Mouse (Mus musculus): ENCODE data around the gene Ndufaf1. TPM values are rescaled to one million over a fixed set of nuclear protein-coding genes. Genes with fewer than 3 reads are reported as not detected.
"Not testable (repeated sequence)": the region's sequence is repeated elsewhere in the genome, so short reads cannot be mapped to it uniquely, and the experiment has no call there.

Gene Ndufaf1
- polyA plus RNA-seq (2015; fragmentation: Nextera tagmentation; extraction: Ambion mirVana): 46.7 and 49.1 TPM in 2 replicates

- peak; percentile 77 for DNase-seq (ENCODE audit: low spot score)
Observed at GRCm38 (mm10) chr2:119662220-119663182, at the start of gene Ndufaf1. Ndufaf1 (minus strand) TSS chr2:119662827.

- no peak for DNase-seq (ENCODE audit: low spot score)
Observed at GRCm38 (mm10) chr2:119710011-119710410, 47.4 kb upstream of the Ndufaf1 start.

GRCm38 (mm10) chr2:119707676-119708075 lies 45.0 kb upstream of the Ndufaf1 start:
- DNase-seq (ENCODE audit: low spot score): no peak

GRCm38 (mm10) chr2:119703171-119703570 lies 40.5 kb upstream of the Ndufaf1 start:
- DNase-seq (ENCODE audit: low spot score): no peak

GRCm38 (mm10) chr2:119699962-119700361 lies 37.3 kb upstream of the Ndufaf1 start:
- no peak for DNase-seq (ENCODE audit: low spot score)

GRCm38 (mm10) chr2:119698472-119698871 lies 35.8 kb upstream of the Ndufaf1 start:
- DNase-seq (ENCODE audit: low spot score): no peak

GRCm38 (mm10) chr2:119696111-119696510 lies 33.5 kb upstream of the Ndufaf1 start:
- DNase-seq (ENCODE audit: low spot score): no peak

GRCm38 (mm10) chr2:119694826-119695225 lies 32.2 kb upstream of the Ndufaf1 start:
- no peak for DNase-seq (ENCODE audit: low spot score)

GRCm38 (mm10) chr2:119692003-119692701 lies 29.5 kb upstream of the Ndufaf1 start:
- DNase-seq (ENCODE audit: low spot score): peak; percentile 7

GRCm38 (mm10) chr2:119683706-119684105 lies 21.1 kb upstream of the Ndufaf1 start:
- DNase-seq (ENCODE audit: low spot score): no peak

- DNase-seq (ENCODE audit: low spot score): peak; percentile 22
Observed at GRCm38 (mm10) chr2:119675831-119676230, 13.2 kb upstream of the Ndufaf1 start.

- DNase-seq (ENCODE audit: low spot score): peak; percentile 36
Observed at GRCm38 (mm10) chr2:119675215-119675784, 12.7 kb upstream of the Ndufaf1 start.

- DNase-seq (ENCODE audit: low spot score): peak; percentile 91
Observed at GRCm38 (mm10) chr2:119674525-119675214, 12.0 kb upstream of the Ndufaf1 start, which contains the start of gene Rtf1. Rtf1 (plus strand) TSS chr2:119675068.

GRCm38 (mm10) chr2:119669010-119669409 lies 6.4 kb upstream of the Ndufaf1 start:
- peak; percentile 80 for DNase-seq (ENCODE audit: low spot score)

- DNase-seq (ENCODE audit: low spot score): not testable (repeated sequence)
Observed at GRCm38 (mm10) chr2:119665744-119666143, 3.1 kb upstream of the Ndufaf1 start.

- DNase-seq (ENCODE audit: low spot score): no peak
Observed at GRCm38 (mm10) chr2:119644254-119644653, 18.4 kb downstream of the Ndufaf1 start.

- no peak for DNase-seq (ENCODE audit: low spot score)
Observed at GRCm38 (mm10) chr2:119641214-119641912, 21.3 kb downstream of the Ndufaf1 start.

GRCm38 (mm10) chr2:119636781-119637180 lies 25.8 kb downstream of the Ndufaf1 start:
- peak; percentile 21 for DNase-seq (ENCODE audit: low spot score)

- no peak for DNase-seq (ENCODE audit: low spot score)
Observed at GRCm38 (mm10) chr2:119621302-119621701, 41.3 kb downstream of the Ndufaf1 start.

GRCm38 (mm10) chr2:119619002-119619401 lies 43.6 kb downstream of the Ndufaf1 start:
- DNase-seq (ENCODE audit: low spot score): not testable (repeated sequence)
